Mouse (Mus musculus): ENCODE measurements around the gene Pex26.

- TF ChIP-seq CTCF (IDR thresholded peaks at IDR 0.05; ENCODE audit: low read depth, low read length): no peak
- TF ChIP-seq POLR2A (IDR thresholded peaks at IDR 0.05; ENCODE audit: extremely low read depth, insufficient read depth, low read length): no peak
Measured at GRCm38 (mm10) chr6:121220181-121220580, 36.7 kb downstream of the Pex26 start.

All from liver, adult 2 months (tissue).